Mouse (Mus musculus) left cerebral cortex, adult 18-20 months (tissue): ENCODE results near the gene Cfdp1. TPM values are rescaled to one million over a fixed set of nuclear protein-coding genes. Genes with fewer than 3 reads are reported as not detected.

Experiments used
- DNase-seq, 2 experiments: peaks; one replicate each; pipeline ENCODE4 v3.0.0; 2021 to 2022; ENCODE audit warnings: low spot score in 2 of 2, mixed read lengths in 1 of 2
- long read RNA-seq, 2 experiments: library from polyadenylated mRNA; stranded (forward); transcript quantifications; one replicate each; pipeline ENCODE4 v2.0.0; 2021
- total RNA-seq, 2 experiments: library from RNA; stranded (reverse); gene quantifications; 2 replicates each; pipeline ENCODE4 v1.2.3; 2021

Cfdp1 gene
- 10 to 100 TPM; 80.1 to 85.3 TPM for total RNA-seq
- long read RNA-seq, experiment 1, transcript Cfdp1-201 (7 exons, 1,178 nt): major isoform, 122 of 136 reads
- long read RNA-seq, experiment 1, partial matches to known transcripts: 4 of 136 reads
- long read RNA-seq, experiment 1, other reads (novel, unspliced or antisense): 10 of 136 reads
- long read RNA-seq, experiment 2, transcript Cfdp1-201 (7 exons, 1,178 nt): major isoform, 111 of 129 reads
- long read RNA-seq, experiment 2, partial matches to known transcripts: 3 of 129 reads
- long read RNA-seq, experiment 2, other reads (novel, unspliced or antisense): 15 of 129 reads

- DNase-seq: peak; percentile 96 to 97
These were observed at the start of gene Cfdp1 for GRCm38 (mm10) chr8:111853861-111854501. Gene Cfdp1, minus strand, starts transcription at chr8:111854291.

- no peak for DNase-seq
These were observed 48.0 kb upstream of the Cfdp1 start for GRCm38 (mm10) chr8:111902080-111902479.

- no peak for DNase-seq
These were observed 44.5 kb upstream of the Cfdp1 start for GRCm38 (mm10) chr8:111898586-111898985.

GRCm38 (mm10) chr8:111894955-111895354, 40.9 kb upstream of the Cfdp1 start:
- no peak for DNase-seq

- no peak for DNase-seq
These were observed 38.5 kb upstream of the Cfdp1 start for GRCm38 (mm10) chr8:111892615-111893014.

- DNase-seq: no peak
These were observed 37.9 kb upstream of the Cfdp1 start for GRCm38 (mm10) chr8:111891983-111892382.

- DNase-seq: no peak
These were observed 36.8 kb upstream of the Cfdp1 start for GRCm38 (mm10) chr8:111890911-111891303.

- DNase-seq: no peak
These were observed 36.1 kb upstream of the Cfdp1 start for GRCm38 (mm10) chr8:111889931-111890910.

GRCm38 (mm10) chr8:111888091-111888650, 34.1 kb upstream of the Cfdp1 start:
- DNase-seq: peak in 1 of 2 experiments; percentile 40

GRCm38 (mm10) chr8:111887479-111887878, 33.4 kb upstream of the Cfdp1 start:
- no peak for DNase-seq

- DNase-seq: no peak
These were observed 29.5 kb upstream of the Cfdp1 start for GRCm38 (mm10) chr8:111883615-111884014.

GRCm38 (mm10) chr8:111881591-111881990, 27.5 kb upstream of the Cfdp1 start:
- DNase-seq: peak; percentile 23 to 55

- DNase-seq: no peak
These were observed 23.6 kb upstream of the Cfdp1 start for GRCm38 (mm10) chr8:111877711-111878110.

GRCm38 (mm10) chr8:111876355-111876948, 22.4 kb upstream of the Cfdp1 start, which contains the start of gene Tmem170:
Gene Tmem170, minus strand, starts transcription at chr8:111876750.
- DNase-seq: peak; percentile 99

- DNase-seq: no peak
These were observed 21.7 kb upstream of the Cfdp1 start for GRCm38 (mm10) chr8:111875758-111876157.

GRCm38 (mm10) chr8:111871278-111871677, 17.2 kb upstream of the Cfdp1 start:
- no peak for DNase-seq

GRCm38 (mm10) chr8:111870379-111870778, 16.3 kb upstream of the Cfdp1 start:
- no peak for DNase-seq

GRCm38 (mm10) chr8:111868664-111869063, 14.6 kb upstream of the Cfdp1 start:
- DNase-seq: no peak

GRCm38 (mm10) chr8:111865857-111866256, 11.8 kb upstream of the Cfdp1 start:
- DNase-seq: no peak

GRCm38 (mm10) chr8:111865130-111865852, 11.2 kb upstream of the Cfdp1 start:
- no peak for DNase-seq
